Mouse (Mus musculus) kidney, adult 2 months (tissue): ENCODE data around the gene Pheta1.

Source experiments
- CTCF ChIP-seq: fragments of 200-500 bp; conservative IDR thresholded peaks from 2 replicates; pipeline ENCODE4 v1.5.1; 2011; ENCODE audit warnings: low read depth, mild to moderate bottlenecking, control low read depth, low read length, moderate library complexity, mixed read lengths; ENCODE audit not compliant: insufficient read depth, insufficient read length
- POLR2A ChIP-seq: fragments of 200-500 bp; IDR thresholded peaks from one replicate; pipeline ENCODE4 v1.6.1; 2011; ENCODE audit warnings: low read depth, low read length, control low read depth

DNA sequence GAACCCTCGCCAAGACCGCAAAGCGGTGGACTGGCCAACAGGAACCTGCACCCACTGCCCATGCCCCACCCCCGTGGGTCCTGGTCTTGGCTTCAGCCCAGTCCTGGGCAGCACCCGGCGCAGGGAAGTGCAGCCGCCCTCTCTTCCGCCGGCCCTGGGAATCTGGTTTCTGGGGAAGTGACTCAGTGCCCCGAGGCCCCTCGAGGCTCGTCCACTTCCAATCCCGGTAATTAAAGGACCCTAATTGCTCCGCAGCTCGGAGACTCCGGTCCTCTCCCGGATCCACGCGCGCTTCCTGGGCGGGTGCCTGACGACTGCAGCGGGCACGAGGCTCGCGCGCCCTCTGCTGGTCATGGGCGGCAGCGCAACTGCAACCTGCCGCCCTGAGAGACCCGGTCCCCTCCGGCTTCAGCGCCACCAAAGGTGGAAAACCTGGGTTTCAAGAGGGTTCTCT, 6.1 kb upstream of the Pheta1 start:
- TF ChIP-seq POLR2A: no peak
- TF ChIP-seq CTCF: peak; percentile 86
